Mouse (Mus musculus) urinary bladder, postnatal 36 days (tissue): ENCODE measurements around the gene Lgals3bp.
"Not testable (repeated sequence)": the region's sequence is repeated elsewhere in the genome, so short reads cannot be mapped to it uniquely, and the experiment has no call there.

Source experiments
- DNase-seq, 2 experiments: peaks; one replicate each; pipeline ENCODE4 v3.0.0; 2022; ENCODE audit warnings: low spot score in 2 of 2, mixed read lengths in 1 of 2

The Lgals3bp gene

DNA sequence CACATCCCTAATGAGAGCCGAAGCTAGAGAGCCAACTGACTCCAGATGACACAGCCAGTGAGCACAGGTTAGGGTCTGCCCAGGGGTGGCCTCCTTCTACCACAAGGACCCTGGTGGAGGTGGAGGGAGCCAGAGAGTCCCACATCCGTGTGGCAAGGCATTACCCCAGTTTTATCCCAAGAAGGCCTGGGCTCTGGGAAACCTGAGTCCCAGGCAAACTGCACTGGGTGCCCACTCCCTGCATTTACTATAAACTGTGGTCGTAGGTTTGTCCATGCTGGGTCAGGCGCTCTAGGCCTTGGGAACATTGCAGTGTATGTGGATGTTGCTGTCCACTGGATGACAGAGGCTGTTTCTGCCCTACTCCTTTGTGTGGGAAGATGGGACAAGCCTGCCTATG lies 697 bp downstream of the Lgals3bp start:
- DNase-seq = peak in 1 of 2 experiments; percentile 1

DNA sequence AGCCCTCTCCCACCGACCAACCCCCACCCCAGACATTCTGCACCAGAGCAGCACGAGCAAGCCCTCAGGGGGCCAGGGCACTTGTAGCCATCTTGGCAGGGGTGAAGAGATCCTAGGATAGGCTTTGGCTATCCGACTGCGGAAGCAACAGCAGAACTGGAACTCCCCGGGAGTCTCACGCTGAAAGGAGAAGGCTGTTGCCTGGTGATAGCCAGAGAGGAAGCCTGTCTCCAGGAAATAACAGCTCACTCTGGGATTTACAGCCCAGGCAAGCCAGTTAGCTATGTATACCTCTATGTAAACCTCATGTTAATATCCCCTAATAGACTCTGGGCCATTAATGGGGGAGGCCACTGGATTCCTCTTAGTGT lies 1.3 kb downstream of the Lgals3bp start:
- peak in 1 of 2 experiments; percentile 19 for DNase-seq

DNA sequence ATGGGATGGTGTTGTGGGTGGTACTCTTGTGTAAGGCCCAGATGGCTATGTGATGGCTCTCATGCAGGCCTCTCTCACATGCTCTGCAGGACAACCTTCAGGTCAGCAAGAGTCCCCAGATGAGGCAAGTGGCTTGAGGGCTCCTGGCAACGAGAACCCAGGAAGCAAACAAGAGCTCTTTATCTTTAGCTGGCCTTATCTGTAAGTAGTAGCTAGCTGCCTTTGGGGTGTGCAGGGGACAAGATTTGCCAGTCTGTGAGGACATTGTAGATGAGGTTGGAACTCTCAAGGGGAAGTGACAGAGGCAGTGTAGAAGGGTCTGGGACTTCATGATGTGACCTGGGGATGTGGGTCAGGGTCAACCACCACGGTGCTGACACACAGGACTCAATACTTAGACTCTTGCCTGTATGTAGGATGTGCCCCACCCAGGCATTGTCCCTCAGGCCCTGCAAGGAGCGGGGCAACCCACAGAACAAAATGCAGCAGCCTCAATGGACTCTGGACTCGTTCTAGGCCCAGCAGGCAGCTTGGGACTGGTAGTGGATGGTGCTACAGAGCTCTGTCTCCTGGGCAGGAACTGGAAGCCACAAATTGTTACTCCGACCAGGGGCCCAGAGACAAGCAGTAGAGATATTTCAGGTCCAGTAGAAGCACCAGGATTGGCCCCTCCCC lies 1.9 kb downstream of the Lgals3bp start:
- DNase-seq = peak in 1 of 2 experiments; percentile 0

DNA sequence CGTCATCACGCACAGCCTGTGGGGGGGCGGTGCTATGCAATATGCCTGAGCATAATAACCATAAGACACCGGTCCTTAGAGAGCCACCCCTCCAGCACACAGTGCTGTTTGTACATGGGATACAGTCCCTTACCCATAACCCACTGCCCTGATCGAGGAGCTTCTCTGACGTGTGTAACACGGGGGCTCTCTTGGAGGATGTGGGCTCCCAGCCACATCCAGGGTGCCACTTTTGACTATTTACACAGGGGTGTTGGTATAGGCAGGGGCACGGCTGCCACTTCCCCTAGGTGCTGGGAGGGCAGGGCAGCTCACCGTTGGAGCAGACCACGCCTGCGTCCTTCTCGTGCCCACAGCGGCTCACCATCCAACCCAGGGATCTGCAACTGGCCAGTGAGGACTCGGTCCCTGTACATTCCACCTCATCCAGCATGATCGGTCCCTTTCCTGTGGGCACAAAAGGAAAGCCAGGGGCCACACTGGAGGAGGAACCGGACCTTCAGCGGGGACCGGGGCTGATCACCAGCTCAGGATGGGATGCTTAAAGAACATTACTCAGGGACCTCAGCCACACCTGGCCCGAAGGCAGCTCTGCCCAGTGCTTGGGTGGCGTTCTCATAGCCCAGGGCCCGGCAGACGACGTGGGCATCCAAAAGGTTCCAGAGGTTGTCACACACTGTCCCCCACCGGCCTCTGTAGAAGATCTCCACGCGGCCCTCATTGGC lies 3.9 kb downstream of the Lgals3bp start:
- peak in 1 of 2 experiments; percentile 1 for DNase-seq

DNA sequence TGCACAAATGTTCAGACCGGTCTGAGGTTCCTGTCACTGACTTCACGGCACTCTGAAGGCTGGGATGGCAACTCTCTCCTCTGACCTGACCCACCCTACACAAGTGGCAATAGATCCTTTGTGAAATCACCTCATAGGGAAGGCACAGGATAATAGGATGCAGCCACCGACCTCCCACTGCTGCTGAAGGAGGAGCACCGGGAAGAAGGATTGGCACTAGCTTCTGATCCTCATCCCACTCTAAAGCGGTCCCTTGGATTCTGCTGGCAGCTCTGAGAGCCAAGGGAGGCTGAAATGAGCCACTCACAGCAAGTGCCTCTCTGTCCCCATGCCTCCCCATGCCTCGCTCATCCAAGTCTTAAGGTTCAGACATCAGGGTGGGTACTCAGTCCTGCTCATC lies 7.4 kb downstream of the Lgals3bp start:
- DNase-seq = peak in 1 of 2 experiments; percentile 0

- no peak for DNase-seq
Observed at GRCm38 (mm10) chr11:118393991-118394390, 7.9 kb downstream of the Lgals3bp start.

GRCm38 (mm10) chr11:118387816-118388215 lies 14.1 kb downstream of the Lgals3bp start:
- DNase-seq = not testable (repeated sequence)

- peak; percentile 78 to 87 for DNase-seq
Observed at GRCm38 (mm10) chr11:118379251-118380009, 22.5 kb downstream of the Lgals3bp start.

DNA sequence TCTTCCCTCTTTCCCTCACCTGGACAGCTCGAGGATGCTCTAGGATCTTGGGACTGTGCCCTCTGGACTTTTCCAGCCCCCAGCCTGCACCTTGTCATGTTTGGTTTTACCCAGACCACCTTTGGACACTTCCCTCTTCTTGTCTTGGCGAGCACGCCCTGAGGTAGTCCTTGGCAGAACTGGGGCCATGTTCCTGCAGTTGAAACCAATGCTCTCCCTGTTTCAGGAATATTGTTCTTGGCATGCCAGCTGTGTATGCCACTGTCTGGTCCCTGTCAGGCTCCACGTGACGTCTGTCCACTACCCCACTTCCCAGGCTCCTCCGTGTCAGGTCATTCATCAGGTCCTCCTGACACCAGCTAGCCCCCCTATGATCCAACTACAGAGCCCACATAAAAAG lies 23.2 kb downstream of the Lgals3bp start:
- DNase-seq = no peak

DNA sequence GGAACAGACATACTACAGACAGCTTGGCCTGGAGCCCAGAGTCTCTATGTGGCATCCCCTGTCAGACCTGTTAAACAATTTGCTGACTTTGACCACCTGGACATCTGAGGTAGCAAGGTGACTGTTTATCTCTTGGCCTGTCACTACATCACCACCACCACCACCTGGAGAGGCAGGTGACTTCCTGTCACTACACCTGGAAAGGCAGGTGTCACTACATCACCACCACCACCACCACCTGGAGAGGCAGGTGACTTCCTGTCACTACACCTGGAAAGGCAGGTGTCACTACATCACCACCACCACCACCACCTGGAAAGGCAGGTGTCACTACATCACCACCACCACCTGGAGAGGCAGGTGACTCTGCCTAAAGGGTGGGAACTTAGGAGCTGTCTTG lies 25.6 kb downstream of the Lgals3bp start:
- DNase-seq = not testable (repeated sequence)

DNA sequence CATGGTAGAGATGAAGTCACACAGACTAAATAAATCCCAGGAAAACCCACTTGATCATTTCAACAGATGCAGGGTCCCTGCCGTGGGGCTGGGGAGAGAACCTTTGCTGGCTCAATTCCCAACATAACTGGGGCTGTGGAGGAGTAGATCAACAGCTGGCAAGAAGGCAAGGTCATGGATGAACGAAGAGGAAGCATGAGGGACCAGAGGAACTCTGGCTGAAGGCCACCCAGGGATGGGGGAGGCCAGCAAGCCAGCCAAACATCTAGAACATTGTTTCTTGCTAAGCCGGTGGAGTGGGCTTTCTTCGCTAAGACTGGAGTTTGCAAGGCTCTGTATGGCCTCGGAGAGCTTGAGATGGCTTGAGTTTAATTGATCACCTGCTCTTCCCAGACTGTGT lies 26.0 kb downstream of the Lgals3bp start:
- DNase-seq = no peak

- DNase-seq = no peak
Observed at GRCm38 (mm10) chr11:118375461-118375860, 26.4 kb downstream of the Lgals3bp start.

DNA sequence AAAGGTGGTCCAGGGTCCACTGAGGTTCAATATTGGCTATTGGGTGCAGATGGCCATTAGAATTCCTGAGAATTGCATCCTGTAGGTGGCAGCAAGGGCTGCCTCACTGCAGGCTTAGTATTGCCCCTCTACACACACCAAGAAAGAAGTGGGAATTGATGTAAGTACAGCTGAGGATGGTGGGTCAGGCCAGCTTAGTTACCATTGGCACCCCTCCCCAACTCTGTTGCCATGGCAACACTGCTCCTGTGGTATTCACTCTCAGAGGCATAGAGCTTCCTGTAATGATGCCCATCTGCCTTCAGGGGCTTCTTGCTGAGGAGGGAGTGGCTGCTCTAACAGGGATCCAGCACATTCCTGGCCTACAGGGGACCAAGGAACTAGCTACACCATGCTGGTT lies 26.9 kb downstream of the Lgals3bp start:
- DNase-seq = no peak

- DNase-seq = no peak
Observed at GRCm38 (mm10) chr11:118374506-118374905, 27.4 kb downstream of the Lgals3bp start.

DNA sequence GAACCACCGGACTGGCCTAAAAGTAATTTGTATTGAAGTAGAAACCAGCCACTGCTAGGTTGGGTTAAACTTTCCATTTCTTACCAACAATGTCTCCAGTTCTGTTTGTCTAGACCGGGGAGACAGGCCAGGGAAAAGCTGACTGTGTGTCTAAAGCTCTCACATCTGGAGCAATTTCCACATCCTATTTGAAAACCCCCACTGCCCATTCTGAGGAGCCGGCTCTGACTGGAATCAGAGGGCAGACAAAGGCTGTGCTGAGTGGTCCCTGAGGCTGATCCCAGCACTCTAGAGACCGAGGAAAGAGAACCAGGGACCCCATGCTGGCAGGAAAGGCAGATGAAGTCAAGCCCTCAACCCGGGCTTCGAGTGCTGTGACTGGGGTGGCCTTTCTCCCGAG lies 29.3 kb downstream of the Lgals3bp start:
- DNase-seq = no peak

DNA sequence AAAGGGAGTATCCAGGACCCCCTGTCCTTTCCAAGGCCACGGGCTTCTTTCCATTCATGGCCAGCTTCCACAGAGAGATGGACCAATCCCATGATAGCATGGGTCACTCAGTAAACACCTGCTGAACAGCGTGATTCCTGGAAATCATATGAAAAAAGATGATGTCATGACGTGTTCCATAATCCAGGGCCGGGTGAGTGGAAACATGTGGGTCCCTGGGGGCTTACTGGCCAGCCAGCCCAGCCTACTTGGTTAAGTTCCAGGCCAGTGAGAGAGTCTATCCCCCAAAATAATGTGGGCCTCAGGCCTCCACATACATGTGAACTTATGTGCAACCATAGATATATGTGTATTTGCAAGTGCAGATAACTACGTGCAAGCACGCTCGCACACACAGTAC lies 30.0 kb downstream of the Lgals3bp start:
- DNase-seq = no peak

DNA sequence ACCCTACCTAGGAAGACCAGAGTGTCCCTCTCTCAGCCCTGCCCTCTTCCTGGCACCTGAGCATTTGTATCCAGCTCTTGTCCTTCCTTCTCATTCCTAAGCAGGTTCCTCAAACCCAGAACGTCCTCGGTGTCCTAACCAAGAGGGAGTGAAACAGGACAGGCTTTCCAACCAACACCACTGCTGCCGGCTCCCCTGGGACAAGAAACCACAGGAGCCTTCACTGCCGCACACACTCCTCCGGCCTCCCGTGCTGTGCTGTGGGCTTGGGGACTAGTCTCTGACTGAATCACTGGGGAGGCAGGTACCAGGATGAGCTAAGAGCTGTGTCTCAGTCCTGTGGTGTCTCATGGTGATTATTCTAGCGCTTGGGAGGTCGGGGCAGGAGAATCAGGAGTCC lies 32.2 kb downstream of the Lgals3bp start:
- no peak for DNase-seq

GRCm38 (mm10) chr11:118369251-118369650 lies 32.6 kb downstream of the Lgals3bp start:
- no peak for DNase-seq

DNA sequence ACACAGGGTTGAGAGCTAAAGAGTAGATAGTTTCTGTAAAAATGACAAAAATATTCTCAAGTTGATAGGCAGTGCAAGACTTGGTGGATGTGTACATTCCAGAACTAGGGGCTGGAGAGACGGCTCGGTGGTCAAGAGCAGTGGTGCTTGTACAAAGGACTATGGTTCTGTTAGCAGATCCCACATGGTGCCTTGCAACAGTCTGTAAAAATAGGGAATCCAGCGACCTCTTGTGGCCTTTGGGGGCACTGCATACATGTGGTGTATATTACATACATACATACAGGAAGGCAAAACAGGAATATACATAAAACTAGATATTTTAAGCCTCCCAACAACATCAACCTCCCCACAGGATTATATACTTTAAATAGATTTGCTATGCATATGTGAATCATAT lies 33.6 kb downstream of the Lgals3bp start:
- DNase-seq = no peak

DNA sequence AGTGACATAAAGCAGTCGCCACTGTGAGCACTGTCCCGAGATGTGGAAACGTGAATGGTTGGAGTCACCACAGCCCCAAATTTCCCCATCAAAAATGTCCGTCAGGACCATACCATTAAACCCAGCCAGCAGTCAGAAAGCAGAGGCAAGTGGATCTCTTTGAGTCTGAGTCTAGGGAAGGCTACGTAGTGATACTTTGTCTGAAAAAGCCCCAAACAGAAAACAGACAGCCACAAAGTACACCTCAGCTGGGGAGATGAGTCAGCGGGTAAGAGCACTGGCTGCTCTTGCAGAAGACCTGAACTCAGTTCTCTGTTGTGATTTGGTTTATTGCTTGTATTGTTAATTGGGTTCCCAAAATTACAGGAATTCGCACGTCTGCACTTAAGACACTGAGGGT lies 35.3 kb downstream of the Lgals3bp start:
- DNase-seq = no peak

- DNase-seq = no peak
Observed at GRCm38 (mm10) chr11:118366108-118366507, 35.8 kb downstream of the Lgals3bp start.

DNA sequence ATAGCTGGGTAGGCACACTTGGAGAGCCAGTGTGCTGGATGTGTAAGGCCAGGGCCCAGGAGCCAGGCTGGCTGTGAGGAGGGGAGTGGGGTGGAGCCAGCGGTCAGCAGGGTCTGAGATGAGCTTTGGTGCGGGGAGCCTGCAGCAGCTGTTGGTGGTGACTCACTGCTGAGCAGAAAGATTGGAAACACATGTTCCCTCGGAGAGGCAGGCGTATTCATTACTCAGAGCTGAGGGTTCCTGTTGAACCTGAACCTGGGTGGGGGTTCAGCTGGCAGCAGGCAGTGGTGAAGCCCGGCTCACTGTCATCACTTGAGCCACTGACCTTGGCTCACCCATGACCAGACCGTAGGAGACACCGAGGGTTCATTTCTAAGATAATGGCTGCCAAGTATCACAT lies 36.7 kb downstream of the Lgals3bp start:
- peak in 1 of 2 experiments; percentile 66 for DNase-seq

DNA sequence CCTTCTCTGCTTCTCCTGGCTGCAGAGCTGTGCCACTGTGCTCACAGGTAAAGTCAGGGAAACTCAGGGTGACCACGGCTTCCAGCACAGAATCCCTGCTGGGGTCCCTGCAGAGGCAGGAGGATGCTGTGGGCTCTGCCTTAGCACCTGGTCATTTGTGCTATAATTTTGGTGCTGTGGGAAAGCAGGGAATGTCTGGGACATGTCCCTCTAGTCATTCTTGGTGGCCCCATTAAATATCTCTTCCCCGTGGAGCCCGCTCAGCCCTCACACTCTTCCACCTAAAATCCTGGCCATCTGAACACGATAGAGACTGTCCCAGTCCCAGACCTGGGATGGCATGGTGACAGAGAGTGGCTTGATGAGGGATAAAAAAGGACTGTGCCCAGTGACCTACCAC lies 37.9 kb downstream of the Lgals3bp start:
- DNase-seq = peak in 1 of 2 experiments; percentile 0
